Mouse (Mus musculus) erythroblast, embryonic 14.5 days (primary cell): ENCODE data around the gene Parg. TPM values are rescaled to one million over a fixed set of nuclear protein-coding genes. Genes with fewer than 3 reads are reported as not detected.

Experiments used
- H3K27me3 ChIP-seq: 2 replicates; pipeline ENCODE4 v1.6.1; 2012; ENCODE audit warnings: inconsistent platforms; ENCODE audit not compliant: control insufficient read depth
- H3K36me3 ChIP-seq: 2 replicates; pipeline ENCODE4 v1.6.1; 2012; ENCODE audit warnings: mild to moderate bottlenecking, inconsistent platforms; ENCODE audit not compliant: control insufficient read depth
- H3K4me1 ChIP-seq: 2 replicates; pipeline ENCODE4 v1.6.1; 2012; ENCODE audit warnings: inconsistent platforms; ENCODE audit not compliant: control insufficient read depth
- H3K4me3 ChIP-seq: replicated peaks from 2 replicates; pipeline ENCODE3; 2012; ENCODE audit warnings: moderate library complexity, mild to moderate bottlenecking, inconsistent platforms
- H3K9me3 ChIP-seq: 2 replicates; pipeline ENCODE4 v1.6.1; 2012; ENCODE audit warnings: low read length, inconsistent platforms, mixed read lengths; ENCODE audit not compliant: control insufficient read depth
- GATA1 ChIP-seq: IDR thresholded peaks from 2 replicates; pipeline ENCODE4 v1.6.1; 2012; ENCODE audit warnings: low read length, inconsistent platforms, mixed read lengths
- TAL1 ChIP-seq: IDR thresholded peaks from 3 replicates; pipeline ENCODE4 v1.6.1; 2012; ENCODE audit warnings: low read length, inconsistent platforms, mixed read lengths
- polyA plus RNA-seq: library from polyadenylated mRNA; stranded (reverse); fragments of >175 nt; gene quantifications from 2 replicates; pipeline ENCODE4 v1.2.3, GENCODE M21; 2012

The Parg gene
- polyA plus RNA-seq, 1 experiment, result 0.68 TPM

DNA sequence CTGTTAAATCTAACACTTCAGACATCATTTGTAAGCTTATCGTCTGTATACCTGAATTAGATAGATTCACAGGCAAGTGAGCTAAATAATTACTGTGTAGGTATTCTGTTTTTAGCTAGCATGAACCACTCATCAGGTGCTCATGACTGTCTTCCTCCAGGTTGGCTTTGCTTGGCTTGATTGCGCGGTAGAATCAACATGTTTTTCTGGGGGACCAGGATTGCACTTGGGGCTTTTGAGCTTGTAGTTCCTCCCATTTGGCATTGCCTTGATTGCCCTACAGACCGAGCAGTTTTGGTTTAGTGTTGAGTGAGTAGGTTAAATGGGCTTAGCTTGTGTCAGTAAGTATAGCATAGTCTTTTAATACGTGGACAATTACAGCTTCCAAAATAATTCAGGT is 39.5 kb upstream of the Parg start:
- no peak overlapping the region for H3K4me3 ChIP-seq
- H3K36me3 ChIP-seq, result peaks cover 38% of the 10 kb centered on the region
- H3K9me3 ChIP-seq, result peaks cover 3% of the 10 kb centered on the region
- TF ChIP-seq GATA1 (no peak), TAL1 (no peak)
- H3K4me1 ChIP-seq, result peaks cover 82% of the 10 kb centered on the region
- no peaks in the 10 kb centered on the region for H3K27me3 ChIP-seq

DNA sequence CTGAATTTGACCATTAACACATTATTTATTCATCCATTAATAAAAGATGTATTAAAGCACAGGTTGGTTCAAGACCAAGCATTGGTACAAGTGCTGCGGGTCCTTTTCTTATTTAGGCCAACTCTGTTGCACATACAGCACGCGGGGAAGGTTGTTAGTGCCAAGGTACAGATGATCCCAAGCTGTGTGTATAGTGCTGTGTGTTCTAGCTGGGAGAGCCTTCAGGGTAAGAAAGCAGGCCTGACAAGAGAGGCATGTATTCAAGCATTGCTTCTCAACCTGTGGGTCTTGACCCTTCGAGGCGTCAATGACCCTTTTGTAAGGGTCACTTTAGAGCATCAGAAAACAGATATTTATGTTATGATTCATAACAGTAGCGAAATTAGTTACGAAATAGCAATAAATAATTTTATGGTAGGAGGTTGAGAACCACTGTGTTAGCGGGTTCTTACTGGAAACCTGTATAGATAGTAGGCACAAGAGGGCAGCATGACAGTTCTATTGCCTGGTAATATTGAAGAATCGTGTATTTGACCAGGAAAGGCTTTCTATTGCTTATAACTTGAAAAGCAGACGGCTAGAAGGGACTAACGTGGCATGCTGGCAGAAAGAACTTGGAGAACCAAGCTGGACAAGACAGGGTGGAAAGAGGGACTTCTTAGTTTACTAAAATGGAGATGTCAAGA is 38.4 kb upstream of the Parg start:
- TF ChIP-seq TAL1, result no peak
- no peak for TF ChIP-seq GATA1
- H3K4me3 ChIP-seq, result no peak overlapping the region
- no peaks in the 10 kb centered on the region for H3K27me3 ChIP-seq
- H3K4me1 ChIP-seq, result peaks cover 87% of the 10 kb centered on the region
- peaks cover 3% of the 10 kb centered on the region for H3K9me3 ChIP-seq
- H3K36me3 ChIP-seq, result peaks cover 49% of the 10 kb centered on the region

DNA sequence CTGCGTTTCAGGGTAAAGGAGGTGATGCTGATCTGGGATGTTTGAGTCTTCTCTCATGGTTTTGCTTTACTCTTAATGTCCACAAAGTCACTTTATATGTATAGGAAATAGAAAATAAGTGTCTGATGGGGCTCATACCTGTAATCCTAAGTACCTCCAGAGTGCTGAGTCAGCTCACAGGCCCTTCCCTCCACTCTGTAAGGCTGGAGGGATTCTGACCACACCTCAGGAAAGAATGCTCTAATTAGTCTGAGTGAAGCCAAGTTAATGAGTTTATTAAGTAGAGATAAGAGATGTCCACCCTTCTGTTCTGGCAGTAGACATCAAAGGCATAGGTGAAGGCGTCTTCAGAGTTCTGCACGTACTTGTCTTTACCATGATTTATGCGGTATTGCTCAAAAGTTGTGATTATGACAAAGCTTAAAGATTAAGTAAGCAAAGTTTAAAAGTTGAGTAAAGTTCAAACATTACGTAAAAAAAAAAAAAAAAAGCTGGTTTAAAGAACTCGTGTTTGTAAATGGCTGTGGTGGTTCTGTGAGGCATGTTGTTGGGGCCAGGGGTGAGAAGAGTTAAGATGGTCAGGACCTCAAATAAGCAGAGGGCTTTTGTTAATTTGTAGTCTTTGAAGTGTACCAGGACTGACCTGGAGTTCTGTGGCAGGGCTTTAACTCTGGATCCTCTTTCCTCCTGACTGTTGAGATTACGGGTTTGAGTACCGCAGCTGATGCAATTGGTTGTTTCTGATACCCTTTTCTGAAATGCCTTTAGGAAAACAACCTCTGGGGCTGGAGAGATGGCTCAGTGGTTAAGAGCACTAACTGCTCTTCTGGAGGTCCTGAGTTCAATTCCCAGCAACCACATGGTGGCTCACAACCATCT is 37.3 kb upstream of the Parg start:
- Histone ChIP-seq H3K27me3 (no peaks in the 10 kb centered on the region), H3K4me3 (peak overlapping the region; percentile 85), H3K9me3 (no peaks in the 10 kb centered on the region), H3K36me3 (peaks cover 58% of the 10 kb centered on the region), H3K4me1 (peaks cover 85% of the 10 kb centered on the region)
- TF ChIP-seq TAL1, result no peak
- TF ChIP-seq GATA1, result no peak

DNA sequence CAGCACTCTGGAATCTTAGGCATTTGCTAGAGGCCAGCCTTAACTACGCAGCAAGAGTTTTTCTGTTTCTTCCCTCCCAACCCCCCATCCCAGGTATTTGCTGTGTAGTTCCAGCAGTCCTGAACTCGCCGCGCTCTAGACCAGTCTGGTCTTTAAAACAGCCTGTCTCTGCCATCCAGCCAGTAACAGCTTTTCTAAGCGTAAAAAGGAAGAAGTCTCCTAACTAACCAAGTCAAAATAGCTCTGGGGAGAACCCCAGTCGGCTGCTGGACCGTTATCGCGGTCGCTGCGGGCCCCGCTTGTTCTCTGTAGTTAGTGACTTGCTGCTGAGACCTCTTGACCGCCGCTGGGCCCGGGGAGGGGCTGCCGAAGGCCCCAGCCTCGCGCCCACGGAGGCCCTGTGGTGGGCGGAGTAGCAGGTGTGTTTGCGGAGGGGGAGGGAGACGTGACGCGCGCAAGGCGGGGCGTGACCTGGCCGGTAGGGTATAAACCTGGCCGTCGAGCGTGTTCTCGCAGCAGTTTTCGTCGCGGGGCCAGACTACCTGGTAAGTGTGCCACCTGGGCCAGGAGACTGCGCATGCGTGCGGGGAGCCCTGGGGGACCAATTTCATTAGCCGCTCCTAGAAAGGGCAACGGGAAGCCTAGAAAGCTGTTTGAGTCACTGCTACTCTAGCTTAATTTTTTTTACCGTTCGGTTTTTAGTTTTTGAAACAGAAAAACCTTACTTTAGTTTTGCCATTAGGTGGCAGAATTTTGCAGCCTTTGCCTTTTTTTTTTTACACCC is 36.3 kb upstream of the Parg start:
- H3K36me3 ChIP-seq, result peaks cover 68% of the 10 kb centered on the region
- H3K4me1 ChIP-seq, result peaks cover 89% of the 10 kb centered on the region

DNA sequence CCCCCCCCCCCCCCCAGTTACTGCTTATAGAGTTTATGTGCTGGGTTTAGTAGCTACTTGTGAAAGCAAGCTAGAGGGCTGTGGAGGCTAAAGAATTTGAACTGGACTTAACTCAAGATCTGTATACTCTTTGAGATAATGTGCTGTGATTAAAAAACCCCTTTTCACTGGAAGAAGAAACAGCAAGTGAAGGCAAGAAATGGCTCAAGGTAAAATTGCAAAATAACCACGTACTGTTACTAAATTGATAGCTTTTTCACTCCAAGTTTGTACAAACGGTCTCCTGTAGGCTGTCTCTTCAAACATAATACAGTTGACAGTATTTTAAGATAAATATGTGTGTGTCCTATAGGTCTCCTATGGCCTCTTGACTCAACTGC is 35.7 kb upstream of the Parg start:
- Histone ChIP-seq H3K4me3 (peak overlapping the region; percentile 85), H3K9me3 (no peaks in the 10 kb centered on the region), H3K27me3 (no peaks in the 10 kb centered on the region), H3K4me1 (peaks cover 89% of the 10 kb centered on the region), H3K36me3 (peaks cover 74% of the 10 kb centered on the region)
- TF ChIP-seq TAL1 (no peak), GATA1 (no peak)

More for the DNA sequence above, 36.3 kb upstream of the Parg start:
- Histone ChIP-seq H3K4me3 (peak overlapping the region; percentile 85), H3K27me3 (no peaks in the 10 kb centered on the region), H3K9me3 (no peaks in the 10 kb centered on the region)
- TF ChIP-seq GATA1 (no peak), TAL1 (no peak)

DNA sequence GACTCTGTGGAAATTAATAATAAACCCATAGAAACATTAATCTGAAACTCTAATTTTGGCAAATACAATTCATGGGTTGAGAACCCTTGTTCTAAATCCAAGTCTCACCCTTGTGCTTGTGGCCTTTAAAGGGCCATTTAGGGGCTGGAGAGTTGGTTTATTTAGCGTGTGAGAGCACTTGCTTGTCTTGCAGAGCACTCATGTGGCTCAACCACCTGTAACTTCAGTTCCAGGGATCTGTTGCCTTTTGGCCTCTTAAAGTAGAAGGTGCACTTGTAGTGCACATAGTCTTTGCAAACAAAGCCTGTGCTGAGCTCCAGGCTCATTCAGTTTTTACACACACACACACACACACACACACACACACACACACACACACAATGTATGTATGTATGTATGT is 34.9 kb upstream of the Parg start:
- Histone ChIP-seq H3K36me3 (peaks cover 77% of the 10 kb centered on the region), H3K4me3 (peak overlapping the region; percentile 85), H3K9me3 (no peaks in the 10 kb centered on the region), H3K4me1 (peaks cover 87% of the 10 kb centered on the region), H3K27me3 (no peaks in the 10 kb centered on the region)
- TF ChIP-seq TAL1 (no peak), GATA1 (no peak)

DNA sequence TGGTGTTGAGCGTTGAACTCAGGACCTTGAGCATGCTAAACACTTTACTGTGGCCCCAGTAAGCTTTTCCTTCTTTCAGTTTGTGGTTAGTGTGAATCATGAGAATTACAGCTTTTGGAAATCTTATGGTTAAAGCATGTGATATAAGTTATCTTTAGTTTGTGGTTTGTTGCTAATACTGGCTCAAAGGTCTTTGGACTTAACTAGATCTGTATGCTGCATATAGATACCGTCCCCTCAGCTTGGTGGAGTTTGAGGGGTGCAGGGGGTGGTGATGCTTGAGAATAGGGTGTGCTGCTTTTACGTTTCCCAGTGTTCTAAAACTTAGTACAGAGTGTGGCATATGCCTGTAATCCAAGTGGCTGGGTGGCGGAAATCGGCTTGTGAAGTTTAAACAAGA is 34.4 kb upstream of the Parg start:
- Histone ChIP-seq H3K36me3 (peaks cover 77% of the 10 kb centered on the region), H3K4me1 (peaks cover 82% of the 10 kb centered on the region), H3K4me3 (peak overlapping the region; percentile 85), H3K27me3 (no peaks in the 10 kb centered on the region), H3K9me3 (no peaks in the 10 kb centered on the region)
- TF ChIP-seq GATA1, result no peak
- TF ChIP-seq TAL1, result no peak

DNA sequence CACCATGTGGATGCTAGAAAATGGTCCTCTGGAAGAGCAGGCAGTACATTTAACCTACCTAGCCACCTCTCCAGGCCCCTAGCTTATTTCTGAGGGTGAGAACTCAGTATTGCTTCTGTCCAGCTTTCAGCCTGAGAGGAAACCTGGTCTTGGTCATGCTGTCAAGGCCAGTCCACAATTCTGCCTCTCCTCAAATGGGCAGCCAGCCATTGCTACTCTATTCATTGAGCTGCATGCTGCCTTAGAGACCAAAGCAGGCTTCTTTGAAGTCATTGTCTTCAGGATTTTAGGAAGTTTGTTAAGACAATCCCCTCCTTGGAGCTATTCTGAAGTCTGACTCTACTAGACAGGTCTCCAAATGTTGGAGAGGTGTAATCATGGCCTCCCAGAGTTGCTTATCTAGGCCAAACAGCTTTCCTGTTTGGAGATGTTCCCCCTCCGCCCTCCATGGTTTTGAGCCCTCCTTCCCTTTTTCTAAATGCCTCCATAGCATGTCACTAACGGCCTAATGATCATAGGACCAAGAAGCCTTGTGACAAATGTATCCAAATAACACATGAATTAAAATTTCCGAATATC is 33.0 kb upstream of the Parg start:
- Histone ChIP-seq H3K36me3 (peaks cover 79% of the 10 kb centered on the region), H3K4me1 (peaks cover 72% of the 10 kb centered on the region), H3K27me3 (no peaks in the 10 kb centered on the region)

More for the DNA sequence above, 33.0 kb upstream of the Parg start:
- peak; percentile 98 for TF ChIP-seq GATA1
- TF ChIP-seq TAL1, result peak; percentile 97
- Histone ChIP-seq H3K9me3 (no peaks in the 10 kb centered on the region), H3K4me3 (peak overlapping the region; percentile 85)
